Mouse (Mus musculus) olfactory bulb, adult 2 months (tissue): ENCODE measurements around the gene Trp53.

Experiments
- CTCF ChIP-seq: fragments of 200-500 bp; IDR thresholded peaks from 2 replicates; pipeline ENCODE4 v1.5.1; 2012; ENCODE audit warnings: low read depth, mild to moderate bottlenecking, low read length, moderate library complexity; ENCODE audit not compliant: insufficient read depth
- POLR2A ChIP-seq: fragments of 200-500 bp; IDR thresholded peaks from 2 replicates; pipeline ENCODE4 v1.6.1; 2012; ENCODE audit warnings: mild to moderate bottlenecking, low read depth, low read length, moderate library complexity; ENCODE audit not compliant: insufficient read depth

- no peak for TF ChIP-seq CTCF
- TF ChIP-seq POLR2A, result no peak
Measured at GRCm38 (mm10) chr11:69590622-69591021, 10.5 kb downstream of the Trp53 start.
